Mouse (Mus musculus): ENCODE results near the gene D430041D05Rik. TPM values are rescaled to one million over a fixed set of nuclear protein-coding genes. Genes with fewer than 3 reads are reported as not detected.

Gene D430041D05Rik
- polyA plus RNA-seq, 1 experiment from 2014 or later = 9.5 TPM

GRCm38 (mm10) chr2:104313246-104313645 lies 97.6 kb downstream of the D430041D05Rik start:
- Histone ChIP-seq H3K36me3 (no peaks in the 10 kb centered on the region), H3K4me1 (peaks cover 13% of the 10 kb centered on the region), H3K9me3 (replicated peaks) (no peaks in the 10 kb centered on the region), H3K27ac (replicated peaks) (no peak overlapping the region), H3K4me2 (no peak overlapping the region), H3K4me3 (replicated peaks) (no peak overlapping the region), H3K9ac (replicated peaks) (no peak overlapping the region), H3K27me3 (replicated peaks) (no peaks in the 10 kb centered on the region)
- 57% methylated on average over 6 of the region's 6 CpGs for WGBS
- ATAC-seq (ENCODE audit: low FRiP score) = no peak

DNA sequence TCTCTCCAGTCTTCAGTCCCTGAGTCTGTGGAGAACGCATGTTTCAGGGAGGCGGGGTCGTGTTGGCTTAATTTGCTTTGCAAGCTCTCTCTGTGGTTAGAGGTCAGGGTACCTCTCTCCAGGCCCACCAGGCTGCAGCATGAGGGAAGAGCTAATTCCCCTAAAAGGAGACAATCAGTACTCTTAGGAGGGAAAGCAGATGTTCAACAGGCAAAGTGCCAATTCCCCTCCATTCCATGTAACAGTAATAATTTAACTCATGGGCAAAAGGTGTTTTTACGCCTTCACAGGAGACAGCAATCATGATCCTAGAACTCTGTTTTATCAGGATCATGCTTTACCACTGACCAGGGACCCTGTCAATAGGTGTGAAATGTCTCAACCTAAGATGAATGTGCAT lies 103.7 kb downstream of the D430041D05Rik start:
- H3K4me2 ChIP-seq = no peak overlapping the region
- peaks cover 12% of the 10 kb centered on the region; the same call in 1 of the 2 replicates for H3K4me1 ChIP-seq
- no peaks in the 10 kb centered on the region for H3K27me3 ChIP-seq (replicated peaks)
- H3K36me3 ChIP-seq = no peaks in the 10 kb centered on the region
- no peak overlapping the region for H3K4me3 ChIP-seq (replicated peaks)
- no peak overlapping the region for H3K27ac ChIP-seq (replicated peaks)
- WGBS = 66% methylated on average over 4 of the region's 4 CpGs
- no peaks in the 10 kb centered on the region for H3K9me3 ChIP-seq (replicated peaks)
- H3K9ac ChIP-seq (replicated peaks) = no peak overlapping the region
- no peak for ATAC-seq (ENCODE audit: low FRiP score)

DNA sequence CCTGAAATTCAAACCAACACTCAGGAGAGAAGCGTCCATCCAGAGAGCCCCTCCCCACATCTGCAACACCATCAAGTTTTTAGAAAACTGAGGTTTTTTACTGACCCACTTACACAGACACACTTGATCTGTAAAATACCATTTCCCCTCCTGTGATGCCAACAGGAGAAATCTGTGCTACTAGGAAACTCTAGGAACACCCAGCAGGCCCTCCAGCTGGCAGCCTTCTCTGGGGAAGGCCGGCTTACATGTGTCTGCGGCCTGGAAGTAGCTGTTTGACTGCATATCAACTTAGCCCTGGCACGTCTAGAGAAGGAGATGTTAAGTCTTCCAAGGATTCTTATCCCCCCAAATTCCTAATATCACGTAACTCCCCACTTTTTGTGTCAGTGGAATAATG lies 105.1 kb downstream of the D430041D05Rik start:
- no peaks in the 10 kb centered on the region for H3K36me3 ChIP-seq
- no peak overlapping the region for H3K9ac ChIP-seq (replicated peaks)
- H3K4me3 ChIP-seq (replicated peaks) = no peak overlapping the region
- no peak for ATAC-seq (ENCODE audit: low FRiP score)
- no peaks in the 10 kb centered on the region for H3K27me3 ChIP-seq (replicated peaks)
- 80% methylated on average over 5 of the region's 5 CpGs for WGBS
- no peak overlapping the region for H3K27ac ChIP-seq (replicated peaks)
- no peaks in the 10 kb centered on the region for H3K9me3 ChIP-seq (replicated peaks)
- no peak overlapping the region for H3K4me2 ChIP-seq
- H3K4me1 ChIP-seq = peaks cover 10% of the 10 kb centered on the region; the same call in 1 of the 2 replicates

- Histone ChIP-seq H3K36me3 (no peaks in the 10 kb centered on the region), H3K9me3 (replicated peaks) (no peaks in the 10 kb centered on the region), H3K27me3 (replicated peaks) (no peaks in the 10 kb centered on the region), H3K4me2 (no peak overlapping the region), H3K27ac (replicated peaks) (no peak overlapping the region), H3K4me1 (peaks cover 8% of the 10 kb centered on the region; the same call in 1 of the 2 replicates), H3K4me3 (replicated peaks) (no peak overlapping the region), H3K9ac (replicated peaks) (no peak overlapping the region)
- no peak for ATAC-seq (ENCODE audit: low FRiP score)
- WGBS = 65% methylated on average over 1 of the region's 1 CpGs
These were observed 110.9 kb downstream of the D430041D05Rik start for GRCm38 (mm10) chr2:104299912-104300311.

GRCm38 (mm10) chr2:104299160-104299559 lies 111.7 kb downstream of the D430041D05Rik start:
- 23% methylated on average over 7 of the region's 7 CpGs for WGBS

DNA sequence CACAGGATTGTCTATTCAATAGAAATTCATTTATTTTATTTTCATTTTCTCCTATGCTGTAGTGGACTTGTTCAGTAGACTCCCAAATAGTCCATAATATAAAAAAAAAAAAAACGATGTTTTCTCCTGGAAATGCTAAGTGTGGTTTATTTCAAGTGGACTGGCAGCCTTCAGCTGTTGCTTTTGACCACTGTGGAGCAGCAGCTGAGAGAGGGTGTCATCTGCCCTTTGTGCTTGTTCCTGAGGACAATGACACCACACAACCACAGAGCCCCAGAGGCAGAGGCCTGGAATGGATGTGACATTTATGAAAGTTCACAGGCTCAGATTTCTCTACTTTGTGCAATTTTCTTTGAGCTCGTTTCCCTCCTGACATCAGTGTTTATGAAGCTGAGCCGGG lies 124.0 kb downstream of the D430041D05Rik start:
- Histone ChIP-seq H3K4me2 (no peak overlapping the region), H3K27ac (replicated peaks) (no peak overlapping the region), H3K4me3 (replicated peaks) (no peak overlapping the region), H3K27me3 (replicated peaks) (no peaks in the 10 kb centered on the region), H3K9ac (replicated peaks) (no peak overlapping the region), H3K36me3 (no peaks in the 10 kb centered on the region), H3K9me3 (replicated peaks) (no peaks in the 10 kb centered on the region), H3K4me1 (peaks cover 16% of the 10 kb centered on the region)
- WGBS = 85% methylated on average over 3 of the region's 3 CpGs
- ATAC-seq (ENCODE audit: low FRiP score) = no peak

More at GRCm38 (mm10) chr2:104299160-104299559, 111.7 kb downstream of the D430041D05Rik start:
- H3K4me2 ChIP-seq = no peak overlapping the region
- H3K4me1 ChIP-seq = peaks cover 8% of the 10 kb centered on the region; the same call in 1 of the 2 replicates
- H3K27ac ChIP-seq (replicated peaks) = no peak overlapping the region
- no peak overlapping the region for H3K4me3 ChIP-seq (replicated peaks)
- no peak overlapping the region for H3K9ac ChIP-seq (replicated peaks)
- no peaks in the 10 kb centered on the region for H3K36me3 ChIP-seq
- 0 out of 2 replicates have a peak, but pooled peaks have one; percentile 37 for ATAC-seq (ENCODE audit: low FRiP score)
- no peaks in the 10 kb centered on the region for H3K9me3 ChIP-seq (replicated peaks)
- H3K27me3 ChIP-seq (replicated peaks) = no peaks in the 10 kb centered on the region

DNA sequence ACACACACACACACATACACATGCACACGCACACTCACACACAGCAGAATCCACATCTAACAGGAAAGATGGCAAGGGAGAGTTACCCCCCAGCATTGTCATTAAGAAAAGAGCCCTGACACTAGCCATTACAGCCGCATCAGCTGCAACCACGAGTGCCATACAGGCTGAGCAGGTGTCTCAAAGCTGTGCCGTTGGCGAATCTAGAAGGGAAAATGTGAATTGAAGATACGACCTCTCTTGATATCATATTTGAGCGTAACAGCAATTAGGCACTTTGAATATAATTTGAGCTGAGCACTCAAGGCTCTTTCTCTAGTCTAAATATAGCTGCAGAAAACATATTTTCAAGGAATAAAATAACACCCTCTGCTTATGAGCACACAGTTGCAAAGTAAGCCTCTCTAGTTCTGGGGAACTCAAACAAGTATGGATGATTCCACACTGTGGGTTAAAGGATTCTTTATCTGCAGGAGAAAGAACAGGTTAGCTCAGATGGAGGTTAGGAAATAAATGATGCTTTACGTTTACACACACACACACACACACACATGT lies 127.3 kb downstream of the D430041D05Rik start:
- H3K9me3 ChIP-seq (replicated peaks) = no peaks in the 10 kb centered on the region
- H3K4me1 ChIP-seq = peaks cover 9% of the 10 kb centered on the region; the same call in 1 of the 2 replicates
- H3K9ac ChIP-seq (replicated peaks) = no peak overlapping the region
- no peak overlapping the region for H3K4me3 ChIP-seq (replicated peaks)
- no peak overlapping the region; the same call in 1 of the 2 replicates for H3K27ac ChIP-seq (replicated peaks)
- H3K27me3 ChIP-seq (replicated peaks) = no peaks in the 10 kb centered on the region
- H3K36me3 ChIP-seq = no peaks in the 10 kb centered on the region
- peak; percentile 39; the same call in 1 of the 2 replicates for ATAC-seq (ENCODE audit: low FRiP score)
- no peak overlapping the region for H3K4me2 ChIP-seq
- WGBS = 71% methylated on average over 8 of the region's 8 CpGs

DNA sequence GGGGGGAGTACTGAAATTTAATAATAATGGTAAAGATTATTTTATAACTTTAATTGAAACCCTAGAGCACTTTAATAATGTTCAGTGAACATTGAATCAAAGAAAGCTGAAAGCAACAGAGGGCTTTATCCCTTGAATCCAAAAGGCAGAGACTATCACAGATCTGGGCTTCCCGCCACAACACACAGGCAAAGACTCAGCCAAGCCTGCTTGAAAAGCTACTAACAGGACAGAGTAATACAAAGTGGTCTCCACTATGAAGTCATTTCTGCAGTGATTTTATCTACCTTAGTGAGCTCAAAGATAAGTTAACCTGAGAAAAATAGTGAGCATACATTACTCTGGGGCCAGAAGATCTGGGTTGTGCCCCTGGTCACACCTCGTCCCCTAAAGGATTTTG lies 128.0 kb downstream of the D430041D05Rik start:
- H3K9ac ChIP-seq (replicated peaks) = no peak overlapping the region
- peaks cover 9% of the 10 kb centered on the region; the same call in 1 of the 2 replicates for H3K4me1 ChIP-seq
- H3K27ac ChIP-seq (replicated peaks) = no peak overlapping the region; the same call in 1 of the 2 replicates
- H3K9me3 ChIP-seq (replicated peaks) = no peaks in the 10 kb centered on the region
- no peak overlapping the region for H3K4me3 ChIP-seq (replicated peaks)
- no peaks in the 10 kb centered on the region for H3K27me3 ChIP-seq (replicated peaks)
- H3K36me3 ChIP-seq = no peaks in the 10 kb centered on the region
- no peak overlapping the region for H3K4me2 ChIP-seq
- 84% methylated on average over 2 of the region's 2 CpGs for WGBS
- no peak for ATAC-seq (ENCODE audit: low FRiP score)

- H3K9ac ChIP-seq (replicated peaks) = no peak overlapping the region
- no peak overlapping the region for H3K4me3 ChIP-seq (replicated peaks)
- H3K4me2 ChIP-seq = no peak overlapping the region
- no peaks in the 10 kb centered on the region for H3K9me3 ChIP-seq (replicated peaks)
- peaks cover 15% of the 10 kb centered on the region for H3K4me1 ChIP-seq
- no peaks in the 10 kb centered on the region for H3K27me3 ChIP-seq (replicated peaks)
- peak overlapping the region; percentile 15; the same call in 1 of the 2 replicates for H3K27ac ChIP-seq (replicated peaks)
- 13% methylated on average over 4 of the region's 4 CpGs for WGBS
- ATAC-seq (ENCODE audit: low FRiP score) = peak; percentile 46; the same call in 1 of the 2 replicates
- no peaks in the 10 kb centered on the region for H3K36me3 ChIP-seq
These were observed 143.8 kb downstream of the D430041D05Rik start for GRCm38 (mm10) chr2:104267049-104267448.

DNA sequence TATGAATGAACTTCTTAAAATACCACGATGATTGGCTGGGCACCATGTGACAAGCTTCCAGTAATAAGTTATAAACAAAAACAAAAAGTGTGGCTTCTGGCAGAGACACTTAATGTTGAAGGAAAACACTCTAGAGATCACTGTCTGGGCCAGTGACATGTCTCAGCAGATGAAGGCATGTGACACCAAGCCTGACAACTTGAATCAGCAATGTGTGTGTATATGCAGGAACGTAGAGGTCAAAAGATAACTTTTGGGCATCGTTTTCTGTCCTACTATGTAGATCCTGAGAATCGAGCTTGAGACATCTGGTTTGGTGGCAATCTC lies 149.1 kb downstream of the D430041D05Rik start:
- WGBS = 87% methylated on average over 4 of the region's 4 CpGs
- no peak overlapping the region for H3K9ac ChIP-seq (replicated peaks)
- no peak for ATAC-seq (ENCODE audit: low FRiP score)

GRCm38 (mm10) chr2:104260920-104261740 lies 149.7 kb downstream of the D430041D05Rik start:
- ATAC-seq (ENCODE audit: low FRiP score) = no peak
- Histone ChIP-seq H3K4me2 (no peak overlapping the region), H3K27me3 (replicated peaks) (no peaks in the 10 kb centered on the region), H3K4me1 (0 out of 2 replicates have a peak, but pooled peaks cover 4% of the 10 kb centered on the region), H3K27ac (replicated peaks) (no peak overlapping the region), H3K9me3 (replicated peaks) (no peaks in the 10 kb centered on the region), H3K36me3 (no peaks in the 10 kb centered on the region), H3K4me3 (replicated peaks) (no peak overlapping the region), H3K9ac (replicated peaks) (no peak overlapping the region)
- 66% methylated on average over 18 of the region's 18 CpGs for WGBS

More for the DNA sequence above, 149.1 kb downstream of the D430041D05Rik start:
- Histone ChIP-seq H3K36me3 (no peaks in the 10 kb centered on the region), H3K4me2 (no peak overlapping the region), H3K4me3 (replicated peaks) (no peak overlapping the region), H3K27ac (replicated peaks) (no peak overlapping the region), H3K9me3 (replicated peaks) (no peaks in the 10 kb centered on the region), H3K4me1 (peaks cover 6% of the 10 kb centered on the region; the same call in 1 of the 2 replicates), H3K27me3 (replicated peaks) (no peaks in the 10 kb centered on the region)

- 76% methylated on average over 15 of the region's 15 CpGs for WGBS
- H3K27ac ChIP-seq (replicated peaks) = no peak overlapping the region
- H3K36me3 ChIP-seq = no peaks in the 10 kb centered on the region
- no peaks in the 10 kb centered on the region for H3K27me3 ChIP-seq (replicated peaks)
- no peaks in the 10 kb centered on the region for H3K9me3 ChIP-seq (replicated peaks)
- H3K4me2 ChIP-seq = no peak overlapping the region
- 0 out of 2 replicates have a peak, but pooled peaks cover 11% of the 10 kb centered on the region for H3K4me1 ChIP-seq
- no peak for ATAC-seq (ENCODE audit: low FRiP score)
- no peak overlapping the region for H3K4me3 ChIP-seq (replicated peaks)
- H3K9ac ChIP-seq (replicated peaks) = no peak overlapping the region
These were observed 154.2 kb downstream of the D430041D05Rik start for GRCm38 (mm10) chr2:104256585-104256984.

Measured in neural tube, embryonic 15.5 days (tissue).